ENCODE assay signal across 8 mouse cellular contexts in genomic region chr11:102320686-102321005, GRCm38 (mm10). TPM values are rescaled to one million over a fixed set of nuclear protein-coding genes. Genes with fewer than 3 reads are reported as not detected.
A peak's percentile ranks its signal among the peaks of the same experiment; 100 is the strongest.
DNase-seq lines count a peak whose midpoint lies in the region; ATAC-seq and TF ChIP-seq lines count a peak whose summit lies in the region.

No protein-coding gene starts in this region.

- H3K4me3 ChIP-seq in ES-E14 (ENCODE audit: insufficient read depth in 1 of 2, low read depth in 1 of 2, low read length in 2 of 2, poor library complexity in 1 of 2, severe bottlenecking in 1 of 2): peak overlapping the region; percentile 76 to 91
- H3K4me3 ChIP-seq in bone marrow, adult 2 months (replicated peaks; ENCODE audit: control insufficient read depth, low read depth, low read length): peak overlapping the region; percentile 87
- H3K4me3 ChIP-seq in forebrain, postnatal 0 days (ENCODE audit: low read depth, low read length): peak overlapping the region; percentile 95

- DNase-seq in ES-E14 (ENCODE audit: low read depth, low spot score): no peak
- peak; percentile 90 for DNase-seq in forebrain, postnatal 0 days
- peak; percentile 80 to 87 for DNase-seq in heart, postnatal 14 days
- peak; percentile 76 to 81 for DNase-seq in layer of hippocampus, adult 8-10 months (ENCODE audit: low spot score in 2 of 2)
- peak; percentile 92 for DNase-seq in lung, postnatal 10 days
- DNase-seq in right cerebral cortex, postnatal 10 days (ENCODE audit: low spot score in 2 of 2): peak; percentile 89 to 93

- peak overlapping the region; percentile 86 for H3K4me2 ChIP-seq in forebrain, postnatal 0 days (ENCODE audit: low read depth)

- peak; percentile 15 for ATAC-seq in forebrain, postnatal 0 days
- ATAC-seq in megakaryocyte progenitor cell, adult 5-6 weeks (replicated peaks; ENCODE audit: poor library complexity): no peak

- no peak for TF ChIP-seq CTCF in bone marrow, adult 2 months (IDR thresholded peaks at IDR 0.05; ENCODE audit: control insufficient read depth, insufficient read depth, low read length)
- TF ChIP-seq CTCF in forebrain, postnatal 0 days (IDR thresholded peaks at IDR 0.05; ENCODE audit: low read depth): peak; percentile 55

- H3K27ac ChIP-seq in ES-E14 (ENCODE audit: insufficient read depth, low read depth, low read length, poor library complexity, severe bottlenecking): no peak overlapping the region
- peak overlapping the region; percentile 97; the same call in 1 of the 2 replicates for H3K27ac ChIP-seq in bone marrow, adult 2 months (ENCODE audit: control insufficient read depth, insufficient read depth, low read depth, low read length, poor library complexity)
- H3K27ac ChIP-seq in forebrain, postnatal 0 days (ENCODE audit: low read depth, low read length): peak overlapping the region; percentile 99

- H3K27me3 ChIP-seq in forebrain, postnatal 0 days (ENCODE audit: insufficient read depth, low read length): no peaks in the 10 kb centered on the region

- intact Hi-C loops in heart, postnatal 14 days (cut with DNase I): loop anchor here (1.0 to 2.0 kb wide), 2 partner anchors 14 to 87 kb away; partner anchors contain the start of gene Slc25a39

- WGBS in bone marrow, adult 2 months: 39% methylated on average over 10 of the region's 10 CpGs
- 4% methylated on average over 10 of the region's 10 CpGs for WGBS in forebrain, postnatal 0 days

- no peaks in the 10 kb centered on the region for H3K9me3 ChIP-seq in ES-E14 (ENCODE audit: control insufficient read depth, insufficient read depth, low read depth, low read length)
- H3K9me3 ChIP-seq in forebrain, postnatal 0 days (ENCODE audit: low read length): no peaks in the 10 kb centered on the region

- H3K36me3 ChIP-seq in ES-E14 (ENCODE audit: control insufficient read depth, insufficient read depth, low read length, poor library complexity, severe bottlenecking): peaks cover under 1% of the 10 kb centered on the region; the same call in 1 of the 2 replicates
- 0 out of 2 replicates have a peak, but pooled peaks cover 1% of the 10 kb centered on the region for H3K36me3 ChIP-seq in forebrain, postnatal 0 days (ENCODE audit: insufficient read depth)

- peaks cover 1 to 12% of the 10 kb centered on the region in 2 experiments; a peak in 3 of 4 replicates for H3K4me1 ChIP-seq in ES-E14 (ENCODE audit: control insufficient read depth in 2 of 2, insufficient read depth in 2 of 2, low read length in 2 of 2, poor library complexity in 1 of 2)
- H3K4me1 ChIP-seq in bone marrow, adult 2 months (ENCODE audit: control insufficient read depth, insufficient read depth, low read length): peaks cover 4% of the 10 kb centered on the region
- H3K4me1 ChIP-seq in forebrain, postnatal 0 days (ENCODE audit: insufficient read depth): peaks cover 6% of the 10 kb centered on the region; the same call in 1 of the 2 replicates

- in situ Hi-C loops in ES-E14 (cut with MboI; ENCODE audit: low sequenced_read_pairs in 2 of 2, unreplicated experiment in 2 of 2): loop anchor here in 1 of 2 experiments (10.0 kb wide), 1 partner anchor 114 kb away; the partner anchor contains the start of gene Grn

- TF ChIP-seq POLR2A in bone marrow, adult 2 months (IDR thresholded peaks at IDR 0.05; ENCODE audit: borderline replicate concordance, control insufficient read depth, low read depth, low read length): 0 out of 2 replicates have a peak, but pooled peaks have one; percentile 34

- H3K9ac ChIP-seq in ES-E14 (ENCODE audit: insufficient read depth, low read depth, low read length, poor library complexity, severe bottlenecking): peak overlapping the region; percentile 18
- peak overlapping the region; percentile 99 for H3K9ac ChIP-seq in forebrain, postnatal 0 days

TF ChIP-seq in ES-E14, 5 proteins besides CTCF, POLR2A, EP300 and RAD21:
- TF ChIP-seq HCFC1 (IDR thresholded peaks at IDR 0.05; ENCODE audit: borderline replicate concordance, insufficient read depth, low read length) (no peak), ZNF384 (IDR thresholded peaks at IDR 0.05; ENCODE audit: low read depth, low read length) (no peak), ZC3H11A (IDR thresholded peaks at IDR 0.05; ENCODE audit: borderline replicate concordance, low read depth, low read length) (no peak), CHD2 (IDR thresholded peaks at IDR 0.05; ENCODE audit: low read depth, low read length) (no peak), MAFK (IDR thresholded peaks at IDR 0.05; ENCODE audit: insufficient read depth, low read depth, low read length) (no peak)

RNA-seq across cellular contexts. Expression of gene Ubtf, which starts 1.1 kb away (rescaled TPM):
- total RNA-seq in ES-E14 (2012; rRNA removed): 138 and 155 TPM in 2 replicates
- 95.0 and 126 TPM in 2 replicates for polyA plus RNA-seq in bone marrow, adult 2 months (2011; ENCODE audit: insufficient read depth, insufficient read length, low replicate concordance, missing spikeins)
- total RNA-seq in forebrain, postnatal 0 days (2014; rRNA removed): 94.3 and 109 TPM in 2 replicates
- 73.2 and 78.7 TPM in 2 replicates for polyA plus RNA-seq in forebrain, postnatal 0 days (2015; fragmentation: Nextera tagmentation; extraction: Ambion mirVana)
- 10 to 100 TPM; 60.1 to 69.7 TPM for total RNA-seq in heart, postnatal 14 days (2021)
- 100 to 1,000 TPM; 106 to 122 (median 120) TPM for total RNA-seq in layer of hippocampus, adult 8-10 months (2022)
- 31.7 and 34.1 TPM in 2 replicates for total RNA-seq in megakaryocyte progenitor cell, adult 5-6 weeks (2015)
- total RNA-seq in megakaryocyte progenitor cell, adult 5-6 weeks (2017): 131 and 155 TPM in 2 replicates

RNA-seq across cellular contexts. Expression of gene Atxn7l3, which starts 24.2 kb away (rescaled TPM):
- 55.4 and 60.4 TPM in 2 replicates for total RNA-seq in ES-E14 (2012; rRNA removed)
- polyA plus RNA-seq in bone marrow, adult 2 months (2011; ENCODE audit: insufficient read depth, insufficient read length, low replicate concordance, missing spikeins): 18.3 and 30.4 TPM in 2 replicates
- total RNA-seq in forebrain, postnatal 0 days (2014; rRNA removed): 162 and 167 TPM in 2 replicates
- 24.3 and 26.2 TPM in 2 replicates for polyA plus RNA-seq in forebrain, postnatal 0 days (2015; fragmentation: Nextera tagmentation; extraction: Ambion mirVana)
- total RNA-seq in heart, postnatal 14 days (2021): 10 to 100 TPM; 26.5 to 29.5 TPM
- total RNA-seq in layer of hippocampus, adult 8-10 months (2022): 100 to 1,000 TPM; 153 to 169 (median 157) TPM
- total RNA-seq in megakaryocyte progenitor cell, adult 5-6 weeks (2015): 19.0 and 19.1 TPM in 2 replicates
- total RNA-seq in megakaryocyte progenitor cell, adult 5-6 weeks (2017): 19.5 and 25.6 TPM in 2 replicates

RNA-seq across cellular contexts. Expression of gene Tmub2, which starts 35.9 kb away (rescaled TPM):
- total RNA-seq in ES-E14 (2012; rRNA removed): 33.0 and 37.2 TPM in 2 replicates
- 20.4 and 36.9 TPM in 2 replicates for polyA plus RNA-seq in bone marrow, adult 2 months (2011; ENCODE audit: insufficient read depth, insufficient read length, low replicate concordance, missing spikeins)
- 72.5 and 77.4 TPM in 2 replicates for total RNA-seq in forebrain, postnatal 0 days (2014; rRNA removed)
- polyA plus RNA-seq in forebrain, postnatal 0 days (2015; fragmentation: Nextera tagmentation; extraction: Ambion mirVana): 63.0 and 67.0 TPM in 2 replicates
- 10 to 100 TPM; 26.6 TPM for total RNA-seq in heart, postnatal 14 days (2021)
- total RNA-seq in layer of hippocampus, adult 8-10 months (2022): 10 to 100 TPM; 61.4 to 72.0 (median 67.7) TPM
- total RNA-seq in megakaryocyte progenitor cell, adult 5-6 weeks (2015): 15.3 and 16.3 TPM in 2 replicates
- 21.4 and 24.8 TPM in 2 replicates for total RNA-seq in megakaryocyte progenitor cell, adult 5-6 weeks (2017)

RNA-seq across cellular contexts. Expression of gene Slc4a1, which starts 45.4 kb away (rescaled TPM):
- total RNA-seq in ES-E14 (2012; rRNA removed): 0.18 and 0.21 TPM in 2 replicates
- polyA plus RNA-seq in bone marrow, adult 2 months (2011; ENCODE audit: insufficient read depth, insufficient read length, low replicate concordance, missing spikeins): 762 and 950 TPM in 2 replicates
- 0.24 and 1.2 TPM in 2 replicates for total RNA-seq in forebrain, postnatal 0 days (2014; rRNA removed)
- 0.50 and 0.68 TPM in 2 replicates for polyA plus RNA-seq in forebrain, postnatal 0 days (2015; fragmentation: Nextera tagmentation; extraction: Ambion mirVana)
- 10 to 100 TPM; 22.7 to 23.0 TPM for total RNA-seq in heart, postnatal 14 days (2021)
- total RNA-seq in layer of hippocampus, adult 8-10 months (2022): under 1 TPM in 2 of 4 experiments, not detected in 2; 0.10 to 0.11 TPM
- total RNA-seq in megakaryocyte progenitor cell, adult 5-6 weeks (2015): 1.1 and 2.0 TPM in 2 replicates
- total RNA-seq in megakaryocyte progenitor cell, adult 5-6 weeks (2017): 0.61 and 0.62 TPM in 2 replicates

RNA-seq across cellular contexts. Expression of gene Asb16, which starts 52.1 kb away (rescaled TPM):
- total RNA-seq in ES-E14 (2012; rRNA removed): 0.98 and 1.0 TPM in 2 replicates
- 0.52 TPM in 1 of 2 replicates, not detected in the other for polyA plus RNA-seq in bone marrow, adult 2 months (2011; ENCODE audit: insufficient read depth, insufficient read length, low replicate concordance, missing spikeins)
- 0.54 and 1.4 TPM in 2 replicates for total RNA-seq in forebrain, postnatal 0 days (2014; rRNA removed)
- 0.11 TPM in 1 of 2 replicates, not detected in the other for polyA plus RNA-seq in forebrain, postnatal 0 days (2015; fragmentation: Nextera tagmentation; extraction: Ambion mirVana)
- under 1 TPM; 0.61 to 0.62 TPM for total RNA-seq in heart, postnatal 14 days (2021)
- 1 to 10 TPM; 2.1 to 2.4 (median 2.2) TPM for total RNA-seq in layer of hippocampus, adult 8-10 months (2022)
- total RNA-seq in megakaryocyte progenitor cell, adult 5-6 weeks (2015): 1.5 and 2.0 TPM in 2 replicates
- 0.54 and 0.58 TPM in 2 replicates for total RNA-seq in megakaryocyte progenitor cell, adult 5-6 weeks (2017)
